Mouse (Mus musculus) left cerebral cortex, postnatal 25 days (tissue): ENCODE results near the gene Gm28042. TPM values are rescaled to one million over a fixed set of nuclear protein-coding genes. Genes with fewer than 3 reads are reported as not detected.

ENCODE experiments used
- DNase-seq, 2 experiments: peaks; one replicate each; pipeline ENCODE4 v3.0.0; 2022; ENCODE audit warnings: low spot score in 2 of 2, mixed read lengths in 1 of 2
- intact Hi-C: fragments of 180-260 bp; cut with DNase I; formaldehyde crosslinking; loops from one replicate; pipeline ENCODE4 v1.15.1; 2025
- total RNA-seq, 2 experiments: library from RNA; stranded (reverse); gene quantifications; 2 replicates each; pipeline ENCODE4 v1.2.3; 2021

Gene Gm28042
- total RNA-seq, 2 experiments from 2014 or later = 0.78 to 1.9 TPM

- DNase-seq = no peak
- intact Hi-C loops = no loop called here
Observed at GRCm38 (mm10) chr2:120008672-120009071, 18.6 kb upstream of the Gm28042 start.

DNA sequence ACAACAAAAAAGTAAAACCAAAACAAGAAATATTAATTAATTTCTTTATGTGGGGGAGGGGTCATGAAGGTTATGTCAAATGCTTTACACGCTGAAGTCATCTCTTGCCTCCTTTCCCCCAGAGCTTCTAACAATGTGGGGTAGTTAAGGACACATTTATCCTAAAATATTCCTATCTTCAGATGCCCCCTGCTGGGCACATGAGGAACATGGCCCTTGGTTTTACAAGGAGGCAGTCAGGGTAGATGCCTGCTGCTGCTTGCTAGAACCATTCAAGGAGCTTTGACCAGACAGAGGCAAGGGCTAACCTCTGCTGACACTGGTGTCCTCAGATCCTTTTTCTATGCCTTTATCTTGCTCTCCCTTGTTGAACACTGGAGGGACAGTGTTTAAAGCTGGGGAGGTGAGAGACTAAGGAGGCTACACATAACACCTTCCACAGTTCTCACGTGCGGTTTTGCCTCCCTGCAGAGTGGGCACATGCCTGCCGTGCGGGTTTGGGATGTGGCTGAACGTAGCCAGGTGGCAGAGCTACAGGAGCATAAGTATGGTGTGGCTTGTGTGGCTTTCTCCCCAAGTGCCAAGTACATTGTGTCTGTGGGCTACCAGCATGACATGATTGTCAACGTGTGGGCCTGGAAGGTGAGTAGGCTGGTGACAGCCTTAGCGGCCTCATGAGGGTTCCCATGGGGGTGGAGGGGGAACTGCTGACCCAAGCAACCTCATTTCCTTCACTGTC, 15.7 kb upstream of the Gm28042 start:
- intact Hi-C loops = no loop called here
- peak; percentile 54 to 75 for DNase-seq

DNA sequence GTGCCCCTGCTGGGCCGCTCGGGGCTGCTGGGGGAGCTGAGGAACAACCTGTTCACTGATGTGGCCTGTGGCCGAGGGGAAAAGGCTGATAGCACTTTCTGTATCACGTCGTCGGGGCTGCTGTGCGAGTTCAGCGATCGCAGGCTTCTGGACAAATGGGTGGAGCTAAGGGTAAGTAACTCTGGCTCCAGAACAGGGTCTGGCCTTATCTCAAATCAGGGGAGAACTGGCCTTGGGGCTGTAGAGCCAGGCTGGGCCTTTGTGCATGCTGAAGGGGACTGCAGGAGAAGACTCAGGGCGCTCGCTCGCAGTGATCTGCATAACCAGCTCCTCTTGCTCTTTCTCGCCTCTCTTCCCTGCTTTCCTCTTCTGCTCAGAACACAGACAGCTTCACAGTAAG, 14.4 kb upstream of the Gm28042 start:
- no peak for DNase-seq
- intact Hi-C loops = no loop called here

DNA sequence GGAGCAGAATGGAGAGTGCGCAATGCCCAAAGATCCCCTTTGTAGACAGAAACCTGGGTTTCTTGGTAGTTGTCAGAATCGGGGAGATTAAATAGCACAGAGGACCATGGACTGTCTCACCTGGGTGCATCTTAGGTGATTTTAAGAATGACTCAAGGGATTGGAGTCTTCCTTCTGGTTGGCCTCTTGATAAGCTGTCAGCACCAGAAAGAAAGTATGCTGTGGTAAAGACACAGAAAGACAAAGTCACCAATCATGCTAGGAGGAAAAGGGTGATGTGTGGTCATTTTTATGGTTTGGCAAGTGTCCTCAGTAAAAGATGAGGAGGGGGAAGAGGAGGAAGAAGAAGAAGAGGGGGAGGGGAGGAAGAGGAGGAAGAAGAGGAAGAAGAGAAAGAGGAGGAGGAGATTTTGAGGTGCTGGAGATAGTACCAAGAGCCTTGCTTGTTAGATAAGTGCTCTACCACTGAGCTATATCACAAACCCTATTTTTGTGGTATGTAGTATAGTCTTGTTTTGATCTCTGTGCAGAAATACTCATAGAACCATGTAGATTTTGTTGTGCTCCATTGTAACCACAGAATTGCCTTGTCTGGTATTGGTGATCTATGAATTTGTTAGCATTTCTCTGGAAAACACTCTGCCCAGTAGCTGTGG, 13.3 kb upstream of the Gm28042 start:
- intact Hi-C loops = no loop called here
- DNase-seq = no peak

DNA sequence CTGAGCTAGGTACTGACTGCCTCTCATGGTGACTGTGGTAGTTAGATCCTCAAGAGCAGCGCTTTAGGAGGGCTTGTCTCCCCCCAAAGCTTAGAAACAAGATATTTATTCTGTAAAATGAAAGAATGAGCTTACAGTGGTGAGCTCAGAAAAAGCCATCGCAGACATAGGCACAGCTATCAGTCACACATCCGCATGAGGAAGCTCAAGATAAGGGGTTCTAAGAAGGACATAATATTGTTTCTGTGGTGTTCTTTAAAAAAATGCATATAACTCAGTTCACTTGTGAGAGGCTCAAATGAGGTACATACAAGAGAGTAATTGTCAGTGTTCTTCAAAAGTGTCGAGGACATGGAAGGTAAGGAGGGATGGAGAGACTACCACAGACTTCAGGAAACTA, 11.4 kb upstream of the Gm28042 start:
- no peak for DNase-seq
- intact Hi-C loops = no loop called here

- intact Hi-C loops = no loop called here
- DNase-seq = no peak
Observed at GRCm38 (mm10) chr2:120017599-120017998, 9.7 kb upstream of the Gm28042 start.

GRCm38 (mm10) chr2:120024337-120024736, 3.0 kb upstream of the Gm28042 start:
- intact Hi-C loops = no loop called here
- no peak for DNase-seq

DNA sequence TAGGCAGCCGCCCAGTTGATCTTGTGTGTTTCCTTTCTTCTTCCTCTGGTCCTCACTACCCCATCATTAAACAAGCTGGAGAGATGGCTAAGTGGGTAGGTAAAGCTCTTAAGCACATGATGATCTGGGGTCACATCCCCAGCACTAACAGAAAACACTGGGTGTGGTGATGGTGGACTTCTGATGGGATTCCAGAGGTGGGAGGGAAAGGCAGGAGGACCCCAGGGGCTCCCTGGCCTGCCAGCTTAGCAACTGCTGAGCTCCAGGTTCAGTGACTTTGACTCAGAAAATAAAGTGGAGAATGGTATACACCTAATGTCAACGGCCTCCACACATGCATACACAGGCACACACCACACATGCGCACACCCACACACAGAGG, 648 bp downstream of the Gm28042 start:
- intact Hi-C loops = no loop called here
- no peak for DNase-seq

DNA sequence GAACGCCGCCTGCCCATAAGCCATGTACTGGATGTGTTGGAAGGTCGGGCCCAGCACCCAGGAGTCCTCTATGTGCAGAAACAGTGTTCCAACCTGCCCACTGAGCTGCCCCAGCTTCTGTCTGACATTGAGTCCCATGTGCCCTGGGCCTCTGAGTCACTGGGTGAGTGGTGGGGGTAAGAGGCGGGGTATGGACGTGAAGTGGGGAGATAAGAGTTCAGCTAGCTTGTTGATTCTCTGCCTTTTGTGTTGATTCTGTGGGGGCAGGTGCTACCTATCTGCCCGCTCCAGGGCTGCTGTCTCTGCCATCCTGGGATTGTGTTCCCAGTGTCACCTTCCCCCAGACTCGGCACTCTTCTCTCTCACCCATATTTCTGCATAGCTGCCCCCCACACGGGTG, 3.1 kb downstream of the Gm28042 start:
- intact Hi-C loops = no loop called here
- no peak for DNase-seq

- intact Hi-C loops = no loop called here
- no peak for DNase-seq
Observed at GRCm38 (mm10) chr2:120032726-120033467, 5.6 kb downstream of the Gm28042 start, which contains the start of gene Pla2g4b. Gene Pla2g4b, plus strand, starts transcription at chr2:120033417.

- DNase-seq = no peak
- intact Hi-C loops = no loop called here
Observed at GRCm38 (mm10) chr2:120033726-120034125, 6.4 kb downstream of the Gm28042 start.

DNA sequence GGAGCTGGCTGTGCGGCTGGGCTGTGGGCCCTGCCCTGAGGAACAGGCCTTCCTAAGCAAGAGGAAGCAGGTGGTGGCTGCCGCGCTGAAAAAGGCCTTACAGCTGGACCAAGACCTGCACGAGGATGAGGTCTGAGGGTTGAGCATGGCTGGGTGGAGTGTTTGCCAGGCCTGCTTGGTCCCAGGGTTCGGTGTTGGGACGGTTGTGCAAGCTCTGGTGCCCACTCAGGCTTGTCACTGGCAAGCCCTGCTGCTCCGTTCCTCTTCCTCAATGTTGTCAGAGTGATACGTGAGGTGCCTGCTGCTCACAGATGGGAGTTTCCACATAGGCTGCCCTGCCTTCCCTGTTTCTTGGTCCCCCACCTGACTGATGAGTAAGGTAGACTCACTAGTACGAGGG, 10.5 kb downstream of the Gm28042 start:
- intact Hi-C loops = no loop called here
- DNase-seq = no peak

- intact Hi-C loops = no loop called here
- no peak for DNase-seq
Observed at GRCm38 (mm10) chr2:120040991-120041390, 13.7 kb downstream of the Gm28042 start.

DNA sequence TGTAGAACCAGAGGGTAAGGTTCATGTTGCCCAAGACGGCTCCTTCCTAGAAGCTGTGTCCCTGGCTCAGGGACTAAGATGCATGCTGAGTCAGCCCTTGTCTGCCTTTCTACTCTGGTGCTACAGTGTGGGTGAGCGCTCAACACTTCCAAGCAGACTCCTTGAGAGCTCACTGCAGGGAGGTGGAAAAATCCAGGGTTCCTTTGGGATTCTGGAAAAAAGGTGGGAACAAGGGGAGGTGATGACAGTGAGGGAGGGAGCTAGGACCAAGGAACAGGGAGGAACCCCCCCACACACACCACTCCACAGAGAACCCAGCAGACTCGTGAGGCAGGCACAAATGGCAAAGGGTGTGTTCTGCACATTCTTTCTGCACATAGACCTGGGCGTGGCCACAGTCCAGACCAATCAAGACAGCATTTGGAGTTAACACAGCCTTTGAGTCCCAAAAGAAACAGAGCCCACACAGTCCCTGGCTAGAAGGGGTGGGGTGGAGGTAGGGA, 16.9 kb downstream of the Gm28042 start:
- peak; percentile 56 to 91 for DNase-seq
- intact Hi-C loops = loop anchor here (1.0 kb wide), 1 partner anchor 25 kb away; no protein-coding TSS in a partner anchor

DNA sequence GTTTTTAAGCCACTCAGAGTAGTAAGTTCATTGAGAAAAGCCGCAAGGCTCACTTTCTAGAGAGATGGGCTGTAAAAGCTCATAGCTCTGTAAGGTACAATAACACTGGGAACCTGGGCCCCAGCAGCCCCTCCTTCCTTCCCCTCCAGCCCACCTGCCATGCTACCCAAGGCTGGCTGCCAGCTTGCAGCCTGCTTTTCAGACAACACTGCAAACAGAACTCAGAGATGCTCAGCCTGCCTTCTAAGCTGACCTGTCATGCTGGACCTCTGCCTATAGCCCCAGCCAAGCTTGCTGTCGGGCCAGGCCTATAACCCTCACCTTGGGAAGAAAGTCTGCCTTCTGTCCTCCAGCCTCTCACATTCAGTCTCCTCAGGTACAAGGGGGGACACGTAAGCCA, 17.4 kb downstream of the Gm28042 start:
- intact Hi-C loops = loop anchor here (1.0 kb wide), 1 partner anchor 25 kb away; no protein-coding TSS in a partner anchor
- no peak for DNase-seq

GRCm38 (mm10) chr2:120046486-120047310, 19.4 kb downstream of the Gm28042 start:
- intact Hi-C loops = no loop called here
- peak; percentile 53 to 84 for DNase-seq

- intact Hi-C loops = no loop called here
- DNase-seq = no peak
Observed at GRCm38 (mm10) chr2:120048173-120048572, 20.9 kb downstream of the Gm28042 start.

DNA sequence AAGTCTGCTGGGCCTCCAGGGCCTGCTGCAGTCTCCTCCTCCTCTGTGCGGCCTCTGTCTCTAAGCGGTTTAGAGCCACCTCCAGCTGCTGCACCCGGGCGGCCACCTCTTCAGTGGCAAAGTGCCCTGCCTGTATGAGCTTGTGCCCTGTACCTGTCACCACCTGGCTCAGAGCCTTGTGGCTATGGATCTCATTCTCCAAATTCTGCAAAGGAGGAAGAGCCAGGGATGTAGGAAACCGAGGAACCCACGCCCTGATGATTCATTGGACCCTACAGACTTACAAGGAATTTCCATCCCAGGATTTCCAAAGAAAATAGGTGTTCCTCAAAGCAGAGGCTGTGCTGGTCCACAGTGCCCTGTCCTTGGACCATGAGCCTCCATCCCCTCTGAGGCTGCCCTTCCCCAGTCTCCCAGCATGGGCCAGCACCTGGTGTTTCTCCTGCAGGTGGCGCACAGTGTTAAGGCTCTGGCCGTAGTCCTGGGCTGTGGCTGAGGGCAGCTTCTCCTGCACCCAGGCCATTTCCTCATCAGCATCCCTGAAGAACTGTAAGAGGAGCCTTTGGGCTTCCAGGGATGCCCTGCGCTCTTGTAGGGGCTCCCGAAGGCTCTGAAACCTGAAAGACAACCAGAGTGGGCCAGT, 22.5 kb downstream of the Gm28042 start:
- intact Hi-C loops = no loop called here
- peak in 1 of 2 experiments; percentile 53 for DNase-seq

DNA sequence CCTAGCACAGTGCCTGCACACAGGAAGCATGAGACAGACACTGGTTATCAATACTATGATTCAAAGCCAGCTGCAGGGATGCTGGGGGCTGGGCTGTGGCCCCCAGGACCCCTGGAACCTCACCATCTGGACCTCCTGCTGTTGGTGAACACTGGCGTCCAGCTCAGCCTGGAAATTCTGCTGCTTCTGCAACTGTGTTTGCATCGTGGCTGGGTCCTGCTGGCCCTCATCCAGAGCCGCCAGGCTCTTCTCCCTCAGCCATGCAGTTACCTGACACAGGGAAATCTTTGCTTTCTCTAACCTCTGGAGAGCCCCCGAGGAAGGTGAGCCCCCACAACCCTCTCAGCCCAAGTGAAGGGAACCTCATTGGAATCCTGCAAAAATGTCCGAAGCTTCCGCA, 24.1 kb downstream of the Gm28042 start:
- no peak for DNase-seq
- intact Hi-C loops = no loop called here
